Mouse (Mus musculus) left cerebral cortex, postnatal 36 days (tissue): ENCODE measurements around the gene Gja10. TPM values are rescaled to one million over a fixed set of nuclear protein-coding genes. Genes with fewer than 3 reads are reported as not detected.

Source experiments
- DNase-seq, 2 experiments: peaks; one replicate each; pipeline ENCODE4 v3.0.0; 2021 to 2022; ENCODE audit warnings: low spot score in 2 of 2, mixed read lengths in 1 of 2
- intact Hi-C: fragments of 180-260 bp; cut with DNase I; formaldehyde crosslinking; loops from one replicate; pipeline ENCODE4 v1.15.1; 2025
- total RNA-seq, 2 experiments: library from RNA; stranded (reverse); gene quantifications; 2 replicates each; pipeline ENCODE4 v1.2.3; 2021

The Gja10 gene
- total RNA-seq, 2 experiments from 2014 or later, result not detected

- no peak for DNase-seq
- intact Hi-C loops, result no loop called here
Observed at GRCm38 (mm10) chr4:32562319-32563115, 40.0 kb downstream of the Gja10 start.

- intact Hi-C loops, result no loop called here
- peak; percentile 44 to 54 for DNase-seq
Observed at GRCm38 (mm10) chr4:32561555-32562095, 40.9 kb downstream of the Gja10 start.

- no peak for DNase-seq
- intact Hi-C loops, result no loop called here
Observed at GRCm38 (mm10) chr4:32560724-32561554, 41.6 kb downstream of the Gja10 start.

- intact Hi-C loops, result no loop called here
- DNase-seq, result no peak
Observed at GRCm38 (mm10) chr4:32560246-32560645, 42.3 kb downstream of the Gja10 start.

GRCm38 (mm10) chr4:32555506-32555905 is 47.1 kb downstream of the Gja10 start:
- intact Hi-C loops, result no loop called here
- no peak for DNase-seq

- intact Hi-C loops, result no loop called here
- no peak for DNase-seq
Observed at GRCm38 (mm10) chr4:32551337-32551736, 51.2 kb downstream of the Gja10 start.

- DNase-seq, result no peak
- intact Hi-C loops, result no loop called here
Observed at GRCm38 (mm10) chr4:32549150-32549549, 53.4 kb downstream of the Gja10 start.

Other genes with a start within 250 kb of the Gja10 start
- 10 to 100 TPM in 1 of 2 experiments, 1 to 10 TPM in 1; 8.4 to 11.7 TPM for gene Casp8ap2, start 12.7 kb upstream of the Gja10 start, total RNA-seq
- gene Mdn1, start 54.4 kb upstream of the Gja10 start, total RNA-seq, result 10 to 100 TPM; 21.2 to 37.8 TPM
- gene Lyrm2, start 197.5 kb upstream of the Gja10 start, total RNA-seq, result 10 to 100 TPM; 33.5 to 34.3 TPM